Mouse (Mus musculus): ENCODE measurements around the gene Tmem120b. TPM values are rescaled to one million over a fixed set of nuclear protein-coding genes. Genes with fewer than 3 reads are reported as not detected.

The Tmem120b gene
- total and polyA plus RNA-seq, 2 experiments from 2014 or later = 18.1 to 21.2 TPM

DNA sequence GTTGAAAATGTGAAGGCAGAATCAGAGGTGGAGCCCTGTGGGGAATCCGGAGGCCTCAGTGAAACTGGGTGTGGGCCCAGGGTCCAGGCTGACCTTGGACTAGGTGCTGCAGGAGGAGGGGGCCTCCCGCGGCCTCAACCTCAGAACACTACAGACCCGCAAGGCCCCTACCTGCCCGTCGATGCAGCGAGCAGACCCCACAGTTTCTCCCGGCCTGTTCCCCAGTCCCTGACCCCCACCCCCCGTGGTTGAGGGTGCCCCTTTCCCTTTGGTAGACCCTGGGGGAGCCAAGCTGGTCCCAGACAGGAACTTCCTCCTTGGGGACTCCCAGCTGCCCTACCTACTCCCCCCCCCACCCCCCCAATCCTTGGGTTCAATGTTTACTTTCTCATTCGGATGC, 98.2 kb downstream of the Tmem120b start:
- no peak for TF ChIP-seq CTCF (IDR thresholded peaks at IDR 0.05; ENCODE audit: low read depth)
- H3K4me2 ChIP-seq (ENCODE audit: low read depth) = no peak overlapping the region
- DNase-seq (no peak), ATAC-seq (no peak)
- no peak overlapping the region for H3K4me3 ChIP-seq (ENCODE audit: low read depth, low read length)
- WGBS = 85% methylated on average over 10 of the region's 10 CpGs
- peaks cover 54% of the 10 kb centered on the region for H3K36me3 ChIP-seq (ENCODE audit: insufficient read depth)
- no peaks in the 10 kb centered on the region for H3K27me3 ChIP-seq (ENCODE audit: insufficient read depth, low read length)
- H3K9ac ChIP-seq = no peak overlapping the region
- no peaks in the 10 kb centered on the region for H3K4me1 ChIP-seq (ENCODE audit: insufficient read depth)
- no peaks in the 10 kb centered on the region for H3K9me3 ChIP-seq (ENCODE audit: low read length)
- no peak overlapping the region for H3K27ac ChIP-seq (ENCODE audit: low read depth, low read length)

Other genes with a start within 250 kb of the Tmem120b start
- gene Anapc5, start 247.1 kb upstream of the Tmem120b start, total RNA-seq (2014; rRNA removed) = 522 and 533 TPM in 2 replicates
- gene Anapc5, start 247.1 kb upstream of the Tmem120b start, polyA plus RNA-seq (2015; fragmentation: Nextera tagmentation; extraction: Ambion mirVana) = 373 and 445 TPM in 2 replicates
- 32.1 and 39.3 TPM in 2 replicates for gene Rnf34, start 218.4 kb upstream of the Tmem120b start, total RNA-seq (2014; rRNA removed)
- 46.1 and 46.6 TPM in 2 replicates for gene Rnf34, start 218.4 kb upstream of the Tmem120b start, polyA plus RNA-seq (2015; fragmentation: Nextera tagmentation; extraction: Ambion mirVana)
- 127 and 158 TPM in 2 replicates for gene Kdm2b, start 78.6 kb upstream of the Tmem120b start, total RNA-seq (2014; rRNA removed)
- 84.6 and 91.7 TPM in 2 replicates for gene Kdm2b, start 78.6 kb upstream of the Tmem120b start, polyA plus RNA-seq (2015; fragmentation: Nextera tagmentation; extraction: Ambion mirVana)
- gene Orai1, start 53.3 kb upstream of the Tmem120b start, total RNA-seq (2014; rRNA removed) = 13.8 and 19.4 TPM in 2 replicates
- gene Orai1, start 53.3 kb upstream of the Tmem120b start, polyA plus RNA-seq (2015; fragmentation: Nextera tagmentation; extraction: Ambion mirVana) = 10.7 and 14.4 TPM in 2 replicates
- 0.23 TPM in 1 of 2 replicates, not detected in the other for gene Morn3, start 21.4 kb upstream of the Tmem120b start, total RNA-seq (2014; rRNA removed)
- gene Morn3, start 21.4 kb upstream of the Tmem120b start, polyA plus RNA-seq (2015; fragmentation: Nextera tagmentation; extraction: Ambion mirVana) = 1.1 and 1.5 TPM in 2 replicates
- gene Rhof, start 64.3 kb downstream of the Tmem120b start, total RNA-seq (2014; rRNA removed) = 25.3 and 27.0 TPM in 2 replicates
- gene Rhof, start 64.3 kb downstream of the Tmem120b start, polyA plus RNA-seq (2015; fragmentation: Nextera tagmentation; extraction: Ambion mirVana) = 36.9 and 38.7 TPM in 2 replicates
- 3.9 and 5.6 TPM in 2 replicates for gene Setd1b, start 73.8 kb downstream of the Tmem120b start, total RNA-seq (2014; rRNA removed)
- gene Setd1b, start 73.8 kb downstream of the Tmem120b start, polyA plus RNA-seq (2015; fragmentation: Nextera tagmentation; extraction: Ambion mirVana) = 5.1 and 7.6 TPM in 2 replicates
- 37.4 and 39.5 TPM in 2 replicates for gene Psmd9, start 101.0 kb downstream of the Tmem120b start, total RNA-seq (2014; rRNA removed)
- gene Psmd9, start 101.0 kb downstream of the Tmem120b start, polyA plus RNA-seq (2015; fragmentation: Nextera tagmentation; extraction: Ambion mirVana) = 72.3 and 79.4 TPM in 2 replicates
- not detected in 2 replicates for gene Hpd, start 114.3 kb downstream of the Tmem120b start, total RNA-seq (2014; rRNA removed)
- not detected in 2 replicates for gene Hpd, start 114.3 kb downstream of the Tmem120b start, polyA plus RNA-seq (2015; fragmentation: Nextera tagmentation; extraction: Ambion mirVana)
- 1.8 and 4.4 TPM in 2 replicates for gene Wdr66, start 183.7 kb downstream of the Tmem120b start, total RNA-seq (2014; rRNA removed)
- 1.1 and 2.0 TPM in 2 replicates for gene Wdr66, start 183.7 kb downstream of the Tmem120b start, polyA plus RNA-seq (2015; fragmentation: Nextera tagmentation; extraction: Ambion mirVana)

All from forebrain, postnatal 0 days (tissue).